Mouse (Mus musculus) MEL (cell line): Measurements from ENCODE around the gene Ccdc171.

Source experiments
- BHLHE40 ChIP-seq: IDR thresholded peaks from 2 replicates; pipeline ENCODE4 v1.6.1; 2012; ENCODE audit warnings: low read depth, mild to moderate bottlenecking, inconsistent platforms, low read length, improper control_type of control experiment, borderline replicate concordance
- CTCF ChIP-seq, 3 experiments: IDR thresholded peaks in 2 of 3; conservative IDR thresholded peaks in 1 of 3; 2 replicates each; pipeline ENCODE4 v1.5.1; 2011 to 2012; ENCODE audit warnings: low read length in 3 of 3, low read depth in 2 of 3, mild to moderate bottlenecking in 2 of 3, improper control_type of control experiment in 1 of 3, inconsistent platforms in 1 of 3, mixed read lengths in 1 of 3, moderate library complexity in 1 of 3; ENCODE audit not compliant: control insufficient read depth in 1 of 3, insufficient read depth in 1 of 3, poor library complexity in 1 of 3, severe bottlenecking in 1 of 3
- HCFC1 ChIP-seq: IDR thresholded peaks from 2 replicates; pipeline ENCODE4 v1.6.1; 2012; ENCODE audit warnings: low read depth, mild to moderate bottlenecking, inconsistent platforms, low read length, improper control_type of control experiment, moderate library complexity
- MAFK ChIP-seq: IDR thresholded peaks from 2 replicates; pipeline ENCODE4 v1.6.1; 2011; ENCODE audit warnings: low read depth, mild to moderate bottlenecking, low read length, improper control_type of control experiment, borderline replicate concordance
- SIN3A ChIP-seq: IDR thresholded peaks from 2 replicates; pipeline ENCODE4 v1.6.1; 2012; ENCODE audit warnings: low read length, improper control_type of control experiment, inconsistent platforms
- TCF12 ChIP-seq: IDR thresholded peaks from 2 replicates; pipeline ENCODE4 v1.6.1; 2014; ENCODE audit warnings: low read depth, mild to moderate bottlenecking, inconsistent platforms, low read length, improper control_type of control experiment, moderate library complexity
- ZNF384 ChIP-seq: IDR thresholded peaks from 2 replicates; pipeline ENCODE4 v1.6.1; 2012; ENCODE audit warnings: low read depth, mild to moderate bottlenecking, inconsistent platforms, low read length, improper control_type of control experiment

DNA sequence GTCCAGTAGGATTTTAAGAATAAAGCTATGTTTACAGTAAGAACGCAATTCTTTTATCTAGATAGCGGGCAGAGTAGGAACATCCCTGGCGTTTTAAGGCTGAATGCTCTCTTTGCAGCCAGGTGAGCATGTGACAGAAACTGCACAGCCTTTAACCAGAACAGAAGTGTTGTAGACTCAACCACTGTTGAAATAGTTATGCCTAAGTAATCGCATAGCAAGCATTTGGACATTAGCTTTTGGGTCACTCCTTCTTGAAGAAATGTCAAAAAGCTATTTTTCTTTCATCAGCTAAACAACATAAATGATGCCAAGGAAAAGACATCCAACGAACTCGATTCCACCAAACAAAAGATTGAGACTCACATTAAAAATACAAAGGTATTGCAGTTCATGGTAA is 131.7 kb downstream of the Ccdc171 start:
- TF ChIP-seq BHLHE40 (no peak), HCFC1 (no peak), CTCF (IDR thresholded peaks at IDR 0.05 in 2 of 3, conservative IDR thresholded peaks at IDR 0.05 in 1 of 3; ENCODE audit: control insufficient read depth in 1 of 3, insufficient read depth in 1 of 3, low read depth in 2 of 3, low read length in 3 of 3, poor library complexity in 1 of 3, severe bottlenecking in 1 of 3) (no peak), ZNF384 (no peak), MAFK (no peak), TCF12 (no peak), SIN3A (no peak)
